Mouse (Mus musculus) testis, adult 2 months (tissue): ENCODE results near the gene Rgs12.

Source experiments
- CTCF ChIP-seq: fragments of 200-500 bp; IDR thresholded peaks from 2 replicates; pipeline ENCODE4 v1.5.1; 2012; ENCODE audit warnings: low read depth, mild to moderate bottlenecking, inconsistent platforms, low read length, moderate library complexity; ENCODE audit not compliant: control insufficient read depth, insufficient read depth, insufficient replicate concordance
- POLR2A ChIP-seq: fragments of 200-500 bp; IDR thresholded peaks from 2 replicates; pipeline ENCODE4 v1.6.1; 2012; ENCODE audit warnings: low read depth, mild to moderate bottlenecking, inconsistent platforms, low read length, moderate library complexity; ENCODE audit not compliant: control insufficient read depth

DNA sequence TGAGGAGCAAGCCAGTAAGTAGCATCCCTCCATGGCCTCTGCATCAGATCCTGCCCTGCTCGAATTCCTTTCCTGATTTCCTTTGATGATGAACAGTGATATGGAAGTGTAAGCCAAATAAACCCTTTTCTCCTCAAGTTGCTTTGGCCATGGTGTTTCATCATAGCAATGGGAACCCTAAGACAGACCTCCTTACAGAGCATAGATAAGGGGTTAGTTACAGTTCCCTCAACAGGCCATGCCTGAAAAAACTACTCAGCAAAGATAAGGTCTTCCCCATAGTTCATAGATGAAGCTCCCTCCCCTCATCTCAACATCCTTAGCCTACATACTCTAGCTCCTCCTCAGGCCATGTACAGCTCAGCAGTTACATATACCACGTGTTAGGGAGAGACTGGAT lies 35.7 kb downstream of the Rgs12 start:
- no peak for TF ChIP-seq POLR2A
- TF ChIP-seq CTCF, result no peak
